Mouse (Mus musculus) spleen, embryonic (tissue): ENCODE measurements at regions not wholly inside any gene's neighbourhood (a gene's known extent, or its start where the extent isn't known, plus 50 kb on each side); places are given as distances from the start of the nearest gene placed in this dataset.

Experiments used
- CTCF ChIA-PET: fragments of 350-600 bp; sonication (Branson Sonifier 250); formaldehyde crosslinking; loops from one replicate; lab custom pipeline; 2022; lab: Charles Lee

GRCm38 (mm10) chr9:87964508-87964907 lies 233.4 kb upstream of the Tbx18 start:
- CTCF ChIA-PET = no interaction called here

GRCm38 (mm10) chr9:87965103-87965780 lies 234.2 kb upstream of the Tbx18 start:
- CTCF ChIA-PET = no interaction called here

DNA sequence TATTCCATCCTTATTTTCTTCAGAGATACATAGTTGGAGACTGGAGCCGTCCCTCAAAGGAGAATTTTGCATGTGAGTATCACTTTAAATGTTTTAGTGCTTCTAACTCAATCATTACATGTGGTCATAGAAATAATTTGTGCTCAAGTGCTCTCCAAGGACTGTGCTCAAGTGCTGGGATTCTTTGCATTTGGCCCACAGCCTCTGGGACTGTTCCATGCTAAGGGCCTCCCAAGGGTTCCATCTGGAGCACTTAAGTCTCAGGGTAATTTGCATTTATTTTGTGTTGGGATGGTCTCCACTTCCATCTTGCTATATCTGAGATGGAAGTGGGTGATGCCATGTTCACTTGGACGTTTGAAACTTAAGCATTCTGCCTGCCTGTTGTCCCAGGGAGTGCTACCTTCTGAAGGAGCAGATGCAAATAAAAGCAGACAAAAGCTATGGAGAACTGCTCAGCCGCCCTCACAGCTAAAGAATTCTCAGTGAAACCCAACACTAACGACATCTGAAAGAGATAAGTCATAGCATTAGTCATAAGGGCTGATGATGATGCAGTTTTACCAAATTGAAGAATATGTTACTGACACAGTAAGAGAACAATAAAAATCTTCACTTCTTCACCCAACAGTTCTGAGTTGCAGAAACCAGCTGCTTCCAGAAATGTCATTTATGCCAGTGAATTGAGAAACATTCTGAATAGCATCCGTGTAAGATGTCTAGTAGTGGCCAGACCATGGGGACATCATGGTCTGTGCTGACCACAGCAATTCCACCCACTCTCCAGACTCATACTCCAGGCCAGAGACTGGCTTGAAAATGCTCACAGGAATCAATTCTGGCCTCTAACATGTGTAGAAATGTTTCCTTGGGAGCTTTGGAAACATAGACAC lies 237.4 kb upstream of the Tbx18 start:
- CTCF ChIA-PET = no interaction called here

- CTCF ChIA-PET = no interaction called here
Observed at GRCm38 (mm10) chr9:87970586-87970985, 239.5 kb upstream of the Tbx18 start.

DNA sequence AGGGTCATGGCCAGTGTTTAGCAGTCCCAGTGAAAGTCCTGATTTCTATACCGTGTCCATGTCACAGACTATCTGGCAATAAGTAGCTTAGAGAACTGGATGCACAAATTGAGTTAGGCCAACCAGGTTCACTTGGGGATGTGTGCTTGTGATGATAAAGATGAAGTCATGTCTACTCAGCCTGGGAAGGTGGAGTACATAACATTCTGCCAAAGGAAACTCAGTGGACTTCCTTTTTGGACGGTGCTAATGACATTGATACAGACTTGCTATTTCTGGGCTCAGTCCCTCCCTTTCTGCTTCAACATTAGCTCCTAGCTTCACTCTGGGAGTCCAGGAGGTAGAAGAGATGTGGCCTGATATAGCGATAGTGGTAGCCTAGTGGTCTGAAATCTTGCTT lies 240.7 kb upstream of the Tbx18 start:
- CTCF ChIA-PET = no interaction called here

DNA sequence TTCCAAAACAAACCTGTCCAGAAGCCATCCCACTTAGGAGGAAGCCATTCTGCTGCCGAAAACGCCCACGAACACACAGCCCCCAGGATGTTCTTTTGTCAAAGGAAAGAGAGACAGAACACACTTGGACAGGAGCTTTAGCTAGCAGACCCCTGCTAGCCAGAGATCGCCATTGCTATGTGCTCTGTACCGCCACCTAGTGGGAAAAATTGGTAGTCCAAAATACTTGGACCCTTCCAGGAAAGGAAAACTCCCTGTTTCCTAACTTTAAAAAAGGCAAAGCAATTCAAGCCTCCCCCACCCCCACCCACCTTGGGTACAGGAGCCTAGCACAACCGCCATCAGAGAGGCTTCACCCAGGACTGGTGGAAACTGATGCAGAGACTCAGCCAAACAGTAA lies 242.5 kb upstream of the Tbx18 start:
- CTCF ChIA-PET = no interaction called here

- CTCF ChIA-PET = no interaction called here
Observed at GRCm38 (mm10) chr9:87984910-87985309, 253.8 kb upstream of the Tbx18 start.

DNA sequence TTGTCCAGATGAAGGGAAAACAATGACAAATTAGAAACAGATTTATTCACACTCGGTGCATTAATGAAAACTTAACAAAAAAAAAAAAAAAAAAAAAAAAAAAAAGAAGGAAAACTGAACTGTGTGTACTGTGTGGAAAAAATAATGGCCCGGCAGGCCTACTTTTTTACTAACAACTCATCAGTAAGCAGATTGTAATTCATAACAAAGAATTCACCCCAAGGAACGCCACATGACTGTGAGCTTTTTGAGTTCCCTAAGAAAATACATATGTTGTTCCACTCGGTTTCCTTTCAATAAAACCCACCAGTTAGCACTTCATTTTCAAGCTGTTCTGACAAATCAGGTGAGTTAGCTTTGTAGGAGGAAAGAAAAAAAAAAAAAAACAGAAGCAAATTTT lies 254.4 kb upstream of the Tbx18 start:
- CTCF ChIA-PET = no interaction called here

GRCm38 (mm10) chr9:88005945-88006700 lies 275.1 kb upstream of the Tbx18 start:
- CTCF ChIA-PET = no interaction called here

GRCm38 (mm10) chr9:88023752-88024151 lies 292.7 kb upstream of the Tbx18 start:
- CTCF ChIA-PET = no interaction called here

GRCm38 (mm10) chr9:88025936-88026335 lies 294.9 kb upstream of the Tbx18 start:
- CTCF ChIA-PET = no interaction called here

GRCm38 (mm10) chr9:88030509-88031148 lies 296.4 kb upstream of the Nt5e start:
- CTCF ChIA-PET = no interaction called here

GRCm38 (mm10) chr9:88037560-88037959 lies 289.4 kb upstream of the Nt5e start:
- CTCF ChIA-PET = no interaction called here

DNA sequence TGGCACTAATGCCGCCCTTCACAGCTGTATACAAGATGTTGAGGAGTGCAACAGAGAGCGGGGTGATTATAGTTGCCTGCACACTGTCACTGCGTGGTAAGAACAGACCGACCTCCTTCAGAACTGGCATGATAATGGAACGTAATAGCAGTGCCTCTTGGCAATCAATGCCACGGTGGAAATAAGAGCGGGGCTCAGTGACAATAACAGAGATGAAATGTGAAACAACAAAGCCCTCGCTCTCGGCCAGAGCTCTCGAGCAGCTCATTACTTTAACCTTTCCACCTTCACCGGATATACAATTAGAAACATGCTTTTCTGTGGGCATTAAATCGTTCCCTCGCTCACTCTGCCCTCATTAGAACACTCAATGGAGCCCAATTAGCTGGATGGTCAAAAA lies 277.7 kb upstream of the Nt5e start:
- CTCF ChIA-PET = no interaction called here

DNA sequence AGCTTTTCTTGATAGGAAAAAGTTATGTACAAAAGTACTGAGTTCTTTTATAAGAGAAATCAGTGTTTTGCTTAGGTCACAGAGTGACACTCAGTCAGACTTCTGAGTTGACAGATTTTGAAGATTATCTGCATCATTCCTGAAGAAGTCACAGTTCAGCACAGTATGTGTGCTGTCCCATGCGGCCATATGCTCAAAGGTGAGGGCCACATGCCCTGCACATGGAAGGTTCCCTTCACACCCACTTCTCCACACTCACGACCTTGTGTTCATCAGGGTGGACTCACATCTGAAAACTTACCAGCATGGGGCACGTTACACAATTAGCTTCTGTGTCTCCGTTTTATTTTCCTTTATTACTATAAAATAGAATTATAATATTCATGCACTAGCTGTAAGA lies 277.2 kb upstream of the Nt5e start:
- CTCF ChIA-PET = no interaction called here

DNA sequence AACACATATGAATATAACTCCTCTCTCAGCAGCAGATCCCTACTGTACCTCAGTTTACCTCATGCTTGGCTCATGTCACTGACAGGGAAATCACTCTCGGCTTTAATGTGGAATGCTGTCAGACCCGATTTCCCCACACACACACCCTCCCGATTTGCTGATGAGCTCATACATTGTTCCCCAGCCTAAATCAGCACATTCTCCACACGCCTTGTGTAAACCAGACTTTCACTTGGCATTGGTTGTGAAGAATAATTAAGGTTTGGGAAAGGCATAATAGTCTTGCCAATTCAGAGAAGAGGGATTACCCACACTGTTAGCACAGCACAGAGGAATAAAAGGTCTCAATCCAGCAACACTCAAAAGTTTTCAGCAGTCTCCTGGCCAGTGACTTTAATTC lies 268.4 kb upstream of the Nt5e start:
- CTCF ChIA-PET = no interaction called here

DNA sequence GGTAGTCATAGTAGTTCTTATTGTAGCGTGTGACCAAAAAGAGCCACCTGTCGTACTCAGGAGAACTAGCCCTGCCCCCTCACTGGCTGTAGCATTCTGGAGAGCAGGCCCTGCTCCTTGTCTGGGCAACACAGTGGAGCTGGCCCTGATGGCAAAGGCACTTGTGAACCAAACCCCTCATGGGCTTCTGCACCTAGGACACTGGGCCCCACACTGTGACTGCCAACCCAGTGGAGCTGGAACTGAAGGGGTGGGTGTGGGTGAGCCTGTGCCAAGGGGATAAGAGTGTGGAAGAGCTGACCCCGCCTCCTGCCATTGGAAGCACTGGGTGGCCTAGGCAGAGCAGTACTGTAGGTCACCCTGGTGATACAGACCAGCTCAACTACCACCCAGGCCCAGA lies 268.0 kb upstream of the Nt5e start:
- CTCF ChIA-PET = no interaction called here

- CTCF ChIA-PET = no interaction called here
Observed at GRCm38 (mm10) chr9:88063973-88064676, 262.9 kb upstream of the Nt5e start.

DNA sequence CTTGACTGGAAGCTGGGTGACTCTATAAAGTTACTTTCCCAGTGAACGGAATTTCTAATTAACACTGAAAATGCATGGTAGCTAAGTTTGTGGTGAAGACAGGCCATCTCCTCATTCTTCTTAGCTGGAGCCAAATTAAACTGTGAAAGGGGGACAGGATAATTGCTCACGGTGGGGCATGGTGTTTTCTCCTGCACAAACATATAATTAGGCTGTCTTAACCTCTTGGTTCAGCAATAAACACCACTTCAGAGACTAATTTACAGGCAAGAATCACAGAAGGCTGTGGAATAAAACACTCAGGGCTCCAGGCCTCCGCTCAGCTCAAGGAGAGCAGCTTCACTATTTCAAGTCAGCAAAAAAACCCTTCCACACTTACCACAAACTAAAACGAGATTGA lies 261.9 kb upstream of the Nt5e start:
- CTCF ChIA-PET = no interaction called here

GRCm38 (mm10) chr9:88065777-88066176 lies 261.2 kb upstream of the Nt5e start:
- CTCF ChIA-PET = no interaction called here

DNA sequence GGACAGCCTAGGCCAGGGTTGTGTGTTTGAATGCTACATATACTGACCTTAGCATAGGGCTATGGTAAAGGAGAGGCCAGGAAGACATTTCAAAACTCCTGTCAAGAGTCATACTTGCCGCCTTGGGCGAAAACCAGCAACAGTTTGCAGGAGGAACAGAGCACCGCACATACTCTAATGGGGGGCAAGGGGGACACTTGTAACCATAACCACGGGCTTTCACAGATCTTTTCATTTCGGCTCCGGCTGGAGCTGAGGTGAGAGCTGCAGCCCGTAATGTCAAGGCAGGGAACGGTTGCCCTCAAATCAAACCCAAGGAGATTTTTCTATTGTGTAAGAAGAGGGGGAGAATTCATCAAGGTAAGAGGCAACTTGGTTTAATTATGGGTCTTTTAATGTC lies 258.7 kb upstream of the Nt5e start:
- CTCF ChIA-PET = no interaction called here
